Mouse (Mus musculus): ENCODE results near the gene Ddc.

DNA sequence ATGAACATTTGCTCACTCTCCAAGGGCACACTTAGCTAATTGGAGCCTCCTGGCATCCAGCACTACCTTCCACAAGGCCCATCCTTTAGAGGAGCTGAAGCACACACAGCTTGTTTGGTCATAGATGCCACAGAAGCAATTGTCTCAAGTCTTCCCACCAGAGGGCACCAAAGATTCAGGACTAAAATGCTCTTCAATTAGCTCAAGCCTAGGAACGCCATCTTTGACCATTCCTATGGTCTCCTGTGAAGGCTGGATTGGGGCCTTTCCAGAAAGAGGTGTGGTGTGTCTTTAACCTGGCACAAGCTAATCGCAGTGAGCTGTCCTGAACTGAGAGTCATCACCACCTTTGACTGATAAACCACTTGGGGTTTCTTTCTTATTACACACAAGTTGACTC, 77.7 kb downstream of the Ddc start:
- TF ChIP-seq POLR2A (IDR thresholded peaks at IDR 0.05; ENCODE audit: low read depth, low read length) (0 out of 2 replicates have a peak, but pooled peaks have one; percentile 27), HCFC1 (IDR thresholded peaks at IDR 0.05; ENCODE audit: low read depth, low read length) (no peak), MEF2A (IDR thresholded peaks at IDR 0.05; ENCODE audit: borderline replicate concordance, low read depth, low read length) (no peak), ZNF384 (IDR thresholded peaks at IDR 0.05; ENCODE audit: low read depth, low read length) (no peak), CTCF (conservative IDR thresholded peaks at IDR 0.05 in 1 of 2, IDR thresholded peaks at IDR 0.05 in 1 of 2; ENCODE audit: low read depth in 2 of 2, low read length in 2 of 2) (peak; percentile 74 to 99), CHD1 (IDR thresholded peaks at IDR 0.05; ENCODE audit: low read depth, low read length) (no peak), EP300 (IDR thresholded peaks at IDR 0.05; ENCODE audit: low read length) (no peak), JUN (IDR thresholded peaks at IDR 0.05; ENCODE audit: insufficient read depth, low read depth, low read length) (no peak), JUND (conservative IDR thresholded peaks at IDR 0.05; ENCODE audit: low read depth, low read length) (peak; percentile 31; the same call in 1 of the 2 replicates), MAZ (IDR thresholded peaks at IDR 0.05; ENCODE audit: low read depth, low read length) (no peak), TCF12 (IDR thresholded peaks at IDR 0.05; ENCODE audit: low read depth, low read length) (no peak)

All from CH12.LX (cell line).